Mouse (Mus musculus) CH12F3 (cell line): ENCODE results near the gene Vmn2r21.
"Not testable (repeated sequence)": the region's sequence is repeated elsewhere in the genome, so short reads cannot be mapped to it uniquely, and the experiment has no call there.

Experiments
- in situ Hi-C: fragments of 300-500 bp; cut with MboI; formaldehyde crosslinking; loops from 2 replicates; pipeline ENCODE4 v1.14.3; 2020; ENCODE audit warnings: low sequenced_read_pairs

Vmn2r21 gene

GRCm38 (mm10) chr6:123533306-123533705, at the start of gene Vmn2r21:
Gene Vmn2r21, minus strand, starts transcription at chr6:123533406.
- in situ Hi-C loops, result not testable (repeated sequence)

GRCm38 (mm10) chr6:123574698-123575097, 41.5 kb upstream of the Vmn2r21 start:
- in situ Hi-C loops, result not testable (repeated sequence)

- in situ Hi-C loops, result not testable (repeated sequence)
Measured at GRCm38 (mm10) chr6:123539755-123540154, 6.5 kb upstream of the Vmn2r21 start.

GRCm38 (mm10) chr6:123522263-123523011, 10.8 kb downstream of the Vmn2r21 start:
- in situ Hi-C loops, result not testable (repeated sequence)

GRCm38 (mm10) chr6:123473045-123473444, 60.2 kb downstream of the Vmn2r21 start:
- in situ Hi-C loops, result not testable (repeated sequence)

GRCm38 (mm10) chr6:123472458-123472987, 60.7 kb downstream of the Vmn2r21 start:
- in situ Hi-C loops, result not testable (repeated sequence)

- in situ Hi-C loops, result not testable (repeated sequence)
Measured at GRCm38 (mm10) chr6:123468651-123469050, 64.6 kb downstream of the Vmn2r21 start.
